16 mouse cellular contexts compared by ENCODE assay signal in genomic region chr19:8727495-8728114, GRCm38 (mm10). TPM values are rescaled to one million over a fixed set of nuclear protein-coding genes. Genes with fewer than 3 reads are reported as not detected.
DNase-seq lines count a peak whose midpoint lies in the region; ATAC-seq and TF ChIP-seq lines count a peak whose summit lies in the region.
"Had no signal": no experiment of that assay in that cellular context is flagged by ENCODE, and none has a peak within 500 bp of the region (broad histone marks: within the 10 kb centered on the region; RNA-seq: fewer than 3 reads in every experiment).

No protein-coding gene starts in this region.

- peaks cover 8% of the 10 kb centered on the region for H3K36me3 ChIP-seq in midbrain, embryonic 11.5 days (ENCODE audit: control insufficient read depth, insufficient read depth, low read length)
- peaks cover 8% of the 10 kb centered on the region for H3K36me3 ChIP-seq in midbrain, embryonic 15.5 days (replicated peaks)
- peaks cover 35% of the 10 kb centered on the region for H3K36me3 ChIP-seq in myocyte (ENCODE audit: control insufficient read depth, insufficient read depth)

- peaks cover 22% of the 10 kb centered on the region for H3K79me2 ChIP-seq in myocyte (ENCODE audit: control insufficient read depth, insufficient read depth)

- peak; percentile 88 for DNase-seq in midbrain, embryonic 11.5 days (ENCODE audit: low spot score, missing footprints)
- peak; percentile 61 for DNase-seq in ES-CJ7 (ENCODE audit: low read depth, low spot score)
- peak; percentile 62 for DNase-seq in embryo, embryonic 9.5 days (ENCODE audit: extremely low spot score)
- no peak for DNase-seq in layer of hippocampus, adult 9-11 months
- DNase-seq: adrenal gland, postnatal 36 days; cerebellum, adult 9-11 months; kidney, postnatal 10 days; lung, adult 18-20 months had no signal

- TF ChIP-seq POLR2A in myocyte (IDR thresholded peaks at IDR 0.05; ENCODE audit: insufficient read length, low read depth) = peak; percentile 28

- peaks cover 7% of the 10 kb centered on the region; the same call in 1 of the 2 replicates for H3K4me1 ChIP-seq in midbrain, embryonic 11.5 days (ENCODE audit: control insufficient read depth, insufficient read depth, low read length)
- H3K4me1 ChIP-seq in midbrain, embryonic 15.5 days = peaks cover 15% of the 10 kb centered on the region

- H3ac ChIP-seq in myocyte (ENCODE audit: control insufficient read depth, insufficient read length) = no peak overlapping the region

- 26% methylated on average over 5 of the region's 5 CpGs for WGBS in midbrain, embryonic 11.5 days
- WGBS in midbrain, embryonic 15.5 days = 24% methylated on average over 5 of the region's 5 CpGs

- H3K27ac ChIP-seq in midbrain, embryonic 11.5 days (ENCODE audit: low read depth, low read length) = no peak overlapping the region
- H3K27ac ChIP-seq in midbrain, embryonic 15.5 days = no peak overlapping the region
- H3K27ac ChIP-seq: heart, embryonic 15.5 days; macrophage had no signal

- H3K4me2 ChIP-seq in midbrain, embryonic 11.5 days = no peak overlapping the region
- no peak overlapping the region for H3K4me2 ChIP-seq in midbrain, embryonic 15.5 days
- no peak overlapping the region for H3K4me2 ChIP-seq in myocyte (ENCODE audit: low read depth)
- H3K4me2 ChIP-seq: forebrain, embryonic 12.5 days; heart, embryonic 15.5 days had no signal

- no peak overlapping the region for H3K9ac ChIP-seq in midbrain, embryonic 11.5 days (ENCODE audit: low read length)
- H3K9ac ChIP-seq in midbrain, embryonic 15.5 days = no peak overlapping the region
- H3K9ac ChIP-seq: forebrain, embryonic 12.5 days; heart, embryonic 15.5 days had no signal

- H3K4me3 ChIP-seq in midbrain, embryonic 11.5 days (ENCODE audit: low read depth, low read length) = no peak overlapping the region
- no peak overlapping the region for H3K4me3 ChIP-seq in midbrain, embryonic 15.5 days
- H3K4me3 ChIP-seq in myocyte = no peak overlapping the region
- H3K4me3 ChIP-seq: forebrain, embryonic 12.5 days; heart, embryonic 15.5 days had no signal

- no peaks in the 10 kb centered on the region for H3K9me3 ChIP-seq in midbrain, embryonic 11.5 days (ENCODE audit: control insufficient read depth, low read length)
- H3K9me3 ChIP-seq in midbrain, embryonic 15.5 days = no peaks in the 10 kb centered on the region
- H3K9me3 ChIP-seq: forebrain, embryonic 12.5 days; heart, embryonic 15.5 days had no signal

- ATAC-seq in midbrain, embryonic 11.5 days (ENCODE audit: low FRiP score) = no peak
- no peak for ATAC-seq in midbrain, embryonic 15.5 days (replicated peaks)
- ATAC-seq in erythroid progenitor cell, adult 5-6 weeks (replicated peaks; ENCODE audit: low FRiP score, poor library complexity, severe bottlenecking) = no peak
- ATAC-seq: intestine, embryonic 16.5 days had no signal

- H3K27me3 ChIP-seq in midbrain, embryonic 11.5 days (ENCODE audit: control insufficient read depth, insufficient read depth, low read length) = no peaks in the 10 kb centered on the region
- no peaks in the 10 kb centered on the region for H3K27me3 ChIP-seq in midbrain, embryonic 15.5 days (replicated peaks)
- no peaks in the 10 kb centered on the region for H3K27me3 ChIP-seq in myocyte (ENCODE audit: control insufficient read depth, insufficient read depth, insufficient read length)
- H3K27me3 ChIP-seq: forebrain, embryonic 12.5 days; heart, embryonic 15.5 days had no signal

TF ChIP-seq in myocyte, 11 proteins besides CTCF, POLR2A, EP300 and RAD21:
- TF ChIP-seq POLR2AphosphoS2 (IDR thresholded peaks at IDR 0.05; ENCODE audit: insufficient read length, low read depth) (peak; percentile 70), TCF3 (IDR thresholded peaks at IDR 0.05; ENCODE audit: insufficient read length, low read depth) (no peak), MAX (IDR thresholded peaks at IDR 0.05; ENCODE audit: low read depth) (no peak), REST (IDR thresholded peaks at IDR 0.05; ENCODE audit: insufficient read depth, insufficient read length) (no peak), E2F4 (IDR thresholded peaks at IDR 0.05; ENCODE audit: insufficient read depth) (no peak)

RNA-seq across cellular contexts. Expression of gene Slc3a2, which starts 4.4 kb away (rescaled TPM):
- polyA plus RNA-seq in midbrain, embryonic 11.5 days (2014; fragmentation: Nextera tagmentation; extraction: Ambion mirVana) = 139 and 142 TPM in 2 replicates
- 165 and 174 TPM in 2 replicates for polyA plus RNA-seq in midbrain, embryonic 15.5 days (2015; fragmentation: Nextera tagmentation; extraction: Ambion mirVana)
- polyA plus RNA-seq in myocyte (2012; fragmentation: generic; extraction: Trizol) = 806 TPM
- total RNA-seq in erythroid progenitor cell, adult 5-6 weeks (2015; ENCODE audit: low replicate concordance) = 198 and 206 TPM in 2 replicates
- total RNA-seq in erythroid progenitor cell, adult 5-6 weeks (2017; ENCODE audit: low replicate concordance) = 242 and 266 TPM in 2 replicates

RNA-seq across cellular contexts. Expression of gene Wdr74, which starts 8.0 kb away (rescaled TPM):
- 74.2 and 83.7 TPM in 2 replicates for polyA plus RNA-seq in midbrain, embryonic 11.5 days (2014; fragmentation: Nextera tagmentation; extraction: Ambion mirVana)
- 100.0 and 103 TPM in 2 replicates for polyA plus RNA-seq in midbrain, embryonic 15.5 days (2015; fragmentation: Nextera tagmentation; extraction: Ambion mirVana)
- polyA plus RNA-seq in myocyte (2012; fragmentation: generic; extraction: Trizol) = 109 TPM
- 22.0 and 28.9 TPM in 2 replicates for total RNA-seq in erythroid progenitor cell, adult 5-6 weeks (2015; ENCODE audit: low replicate concordance)
- 10.7 and 15.0 TPM in 2 replicates for total RNA-seq in erythroid progenitor cell, adult 5-6 weeks (2017; ENCODE audit: low replicate concordance)

RNA-seq across cellular contexts. Expression of gene 1700092M07Rik, which starts 12.9 kb away (rescaled TPM):
- 1.5 and 2.7 TPM in 2 replicates for polyA plus RNA-seq in midbrain, embryonic 11.5 days (2014; fragmentation: Nextera tagmentation; extraction: Ambion mirVana)
- 1.5 and 1.7 TPM in 2 replicates for polyA plus RNA-seq in midbrain, embryonic 15.5 days (2015; fragmentation: Nextera tagmentation; extraction: Ambion mirVana)
- polyA plus RNA-seq in myocyte (2012; fragmentation: generic; extraction: Trizol) = 0.94 TPM
- total RNA-seq in erythroid progenitor cell, adult 5-6 weeks (2015; ENCODE audit: low replicate concordance) = not detected in 2 replicates
- not detected in 2 replicates for total RNA-seq in erythroid progenitor cell, adult 5-6 weeks (2017; ENCODE audit: low replicate concordance)
- polyA plus RNA-seq: macrophage; spleen, adult 2 months had no signal

RNA-seq across cellular contexts. Expression of gene Stx5a, which starts 13.6 kb away (rescaled TPM):
- 85.6 and 94.7 TPM in 2 replicates for polyA plus RNA-seq in midbrain, embryonic 11.5 days (2014; fragmentation: Nextera tagmentation; extraction: Ambion mirVana)
- polyA plus RNA-seq in midbrain, embryonic 15.5 days (2015; fragmentation: Nextera tagmentation; extraction: Ambion mirVana) = 121 and 123 TPM in 2 replicates
- 49.5 TPM for polyA plus RNA-seq in myocyte (2012; fragmentation: generic; extraction: Trizol)
- 67.0 and 97.7 TPM in 2 replicates for total RNA-seq in erythroid progenitor cell, adult 5-6 weeks (2015; ENCODE audit: low replicate concordance)
- total RNA-seq in erythroid progenitor cell, adult 5-6 weeks (2017; ENCODE audit: low replicate concordance) = 119 and 128 TPM in 2 replicates

RNA-seq across cellular contexts. Expression of gene Nxf1, which starts 29.3 kb away (rescaled TPM):
- 209 and 235 TPM in 2 replicates for polyA plus RNA-seq in midbrain, embryonic 11.5 days (2014; fragmentation: Nextera tagmentation; extraction: Ambion mirVana)
- 161 and 171 TPM in 2 replicates for polyA plus RNA-seq in midbrain, embryonic 15.5 days (2015; fragmentation: Nextera tagmentation; extraction: Ambion mirVana)
- 64.3 TPM for polyA plus RNA-seq in myocyte (2012; fragmentation: generic; extraction: Trizol)
- 462 and 487 TPM in 2 replicates for total RNA-seq in erythroid progenitor cell, adult 5-6 weeks (2015; ENCODE audit: low replicate concordance)
- 79.9 and 80.3 TPM in 2 replicates for total RNA-seq in erythroid progenitor cell, adult 5-6 weeks (2017; ENCODE audit: low replicate concordance)
